Comparison of ENCODE assay signal across 8 mouse cellular contexts in the genomic region with DNA sequence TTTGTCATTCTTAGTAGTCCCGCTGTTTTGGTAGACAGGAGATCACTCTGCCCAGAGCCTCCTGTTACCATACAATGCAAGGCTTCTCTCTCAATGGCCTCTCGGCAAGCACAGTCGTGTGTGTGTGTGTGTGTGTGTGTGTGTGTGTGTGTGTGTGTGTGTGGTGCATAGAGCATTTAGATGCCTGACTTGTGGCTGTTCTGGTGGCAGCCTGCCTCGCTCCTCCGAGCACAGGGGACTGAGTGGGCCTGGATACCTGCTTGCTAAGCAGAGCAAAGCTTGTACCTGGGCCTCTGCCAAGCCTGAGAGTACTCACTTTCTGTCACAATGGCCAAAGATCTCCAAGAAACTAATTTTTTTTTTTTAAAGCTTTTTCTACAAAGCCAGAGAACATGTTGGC.
DNase-seq lines count a peak whose midpoint lies in the region; ATAC-seq and TF ChIP-seq lines count a peak whose summit lies in the region.

No protein-coding gene starts in this region.

- H3K4me3 ChIP-seq in embryonic facial prominence, embryonic 11.5 days (ENCODE audit: low read depth, low read length), result no peak overlapping the region
- no peak overlapping the region for H3K4me3 ChIP-seq in hindbrain, embryonic 13.5 days
- no peak overlapping the region for H3K4me3 ChIP-seq in midbrain, embryonic 15.5 days
- no peak overlapping the region for H3K4me3 ChIP-seq in cerebellum, adult 2 months (replicated peaks; ENCODE audit: insufficient read depth, low read depth, low read length)

- TF ChIP-seq POLR2A in cerebellum, adult 2 months (IDR thresholded peaks at IDR 0.05; ENCODE audit: borderline replicate concordance, insufficient read depth, low read length), result no peak

- ATAC-seq in embryonic facial prominence, embryonic 11.5 days (replicated peaks; ENCODE audit: insufficient number of reproducible peaks, low FRiP score, low TSS enrichment, low read depth), result no peak
- peak; percentile 82 for ATAC-seq in hindbrain, embryonic 13.5 days (ENCODE audit: low FRiP score)
- ATAC-seq in midbrain, embryonic 15.5 days (replicated peaks), result peak; percentile 81

- no peak overlapping the region for H3K27ac ChIP-seq in embryonic facial prominence, embryonic 11.5 days (replicated peaks; ENCODE audit: low read depth, low read length)
- H3K27ac ChIP-seq in hindbrain, embryonic 13.5 days, result peak overlapping the region; percentile 35
- peak overlapping the region; percentile 53 for H3K27ac ChIP-seq in midbrain, embryonic 15.5 days
- H3K27ac ChIP-seq in cerebellum, adult 2 months (ENCODE audit: insufficient read depth, low read length), result no peak overlapping the region

- H3K9me3 ChIP-seq in embryonic facial prominence, embryonic 11.5 days (replicated peaks; ENCODE audit: control insufficient read depth, low read length), result no peaks in the 10 kb centered on the region
- H3K9me3 ChIP-seq in hindbrain, embryonic 13.5 days, result no peaks in the 10 kb centered on the region
- H3K9me3 ChIP-seq in midbrain, embryonic 15.5 days, result no peaks in the 10 kb centered on the region

- no peaks in the 10 kb centered on the region for H3K36me3 ChIP-seq in embryonic facial prominence, embryonic 11.5 days (replicated peaks; ENCODE audit: control insufficient read depth, insufficient read depth, low read depth, low read length)
- no peaks in the 10 kb centered on the region for H3K36me3 ChIP-seq in hindbrain, embryonic 13.5 days
- H3K36me3 ChIP-seq in midbrain, embryonic 15.5 days (replicated peaks), result no peaks in the 10 kb centered on the region

- H3K4me2 ChIP-seq in embryonic facial prominence, embryonic 11.5 days (ENCODE audit: low read depth, low read length), result no peak overlapping the region
- peak overlapping the region; percentile 36; the same call in 1 of the 2 replicates for H3K4me2 ChIP-seq in hindbrain, embryonic 13.5 days
- peak overlapping the region; percentile 42; the same call in 1 of the 2 replicates for H3K4me2 ChIP-seq in midbrain, embryonic 15.5 days

- H3K27me3 ChIP-seq in embryonic facial prominence, embryonic 11.5 days (ENCODE audit: control insufficient read depth, insufficient read depth, low read length), result no peaks in the 10 kb centered on the region
- peaks cover 19% of the 10 kb centered on the region for H3K27me3 ChIP-seq in hindbrain, embryonic 13.5 days
- peaks cover 6% of the 10 kb centered on the region for H3K27me3 ChIP-seq in midbrain, embryonic 15.5 days (replicated peaks)
- H3K27me3 ChIP-seq in cerebellum, adult 2 months (ENCODE audit: control insufficient read depth, insufficient read depth, low read length), result no peaks in the 10 kb centered on the region

- intact Hi-C loops in gastrocnemius, postnatal 14 days (cut with DNase I; ENCODE audit: low total_unique reads), result no loop called here
- intact Hi-C loops in gastrocnemius, postnatal 36 days (cut with DNase I), result loop anchor here (5.0 to 10.0 kb wide), 3 partner anchors 77 to 1494 kb away; a partner anchor contains a TSS

- no peak overlapping the region; the same call in 1 of the 2 replicates for H3K9ac ChIP-seq in embryonic facial prominence, embryonic 11.5 days (replicated peaks; ENCODE audit: low read length)
- peak overlapping the region; percentile 59; the same call in 1 of the 2 replicates for H3K9ac ChIP-seq in hindbrain, embryonic 13.5 days
- H3K9ac ChIP-seq in midbrain, embryonic 15.5 days, result 0 out of 2 replicates have a peak overlapping the region, but pooled peaks have one; percentile 20

- 48% methylated on average over 5 of the region's 5 CpGs for WGBS in embryonic facial prominence, embryonic 11.5 days
- WGBS in hindbrain, embryonic 13.5 days, result 24% methylated on average over 5 of the region's 5 CpGs
- 17% methylated on average over 5 of the region's 5 CpGs for WGBS in midbrain, embryonic 15.5 days
- WGBS in cerebellum, adult 2 months, result 72% methylated on average over 5 of the region's 5 CpGs

- TF ChIP-seq CTCF in cerebellum, adult 2 months (IDR thresholded peaks at IDR 0.05; ENCODE audit: borderline replicate concordance, insufficient read depth, low read depth, low read length), result no peak

- DNase-seq in gastrocnemius, postnatal 14 days, result peak; percentile 37
- no peak for DNase-seq in gastrocnemius, postnatal 36 days
- DNase-seq in embryonic facial prominence, embryonic 11.5 days (ENCODE audit: low spot score), result peak; percentile 12
- no peak for DNase-seq in ovary, postnatal 14 days (ENCODE audit: low spot score)
- DNase-seq in adrenal gland, postnatal 36 days, result no peak
- no peak for DNase-seq in cerebellum, adult 2 months

- no peaks in the 10 kb centered on the region; the same call in 1 of the 2 replicates for H3K4me1 ChIP-seq in embryonic facial prominence, embryonic 11.5 days (ENCODE audit: control insufficient read depth, insufficient read depth, low read length)
- H3K4me1 ChIP-seq in hindbrain, embryonic 13.5 days (replicated peaks), result peaks cover 11% of the 10 kb centered on the region
- peaks cover 11% of the 10 kb centered on the region for H3K4me1 ChIP-seq in midbrain, embryonic 15.5 days
- no peaks in the 10 kb centered on the region for H3K4me1 ChIP-seq in cerebellum, adult 2 months (ENCODE audit: control insufficient read depth, insufficient read depth, low read length)

Comparison
In these comparisons a context has a peak if more than half of its experiments do, and no peak if none do; other contexts are left out.
1. DNase-seq: peak in gastrocnemius, postnatal 14 days (single experiment) and embryonic facial prominence, embryonic 11.5 days (single experiment); none in gastrocnemius, postnatal 36 days (0 of 2), ovary, postnatal 14 days (single experiment), adrenal gland, postnatal 36 days (0 of 2) and cerebellum, adult 2 months (0 of 2).
2. H3K27ac ChIP-seq: peak in hindbrain, embryonic 13.5 days (single experiment) and midbrain, embryonic 15.5 days (single experiment); none in embryonic facial prominence, embryonic 11.5 days (single experiment) and cerebellum, adult 2 months (single experiment).